8 mouse cellular contexts compared by ENCODE assay signal in genomic region chr13:62887712-62888441, GRCm38 (mm10). TPM values are rescaled to one million over a fixed set of nuclear protein-coding genes. Genes with fewer than 3 reads are reported as not detected.
DNase-seq lines count a peak whose midpoint lies in the region; ATAC-seq and TF ChIP-seq lines count a peak whose summit lies in the region.

TSS of gene Fbp1 (minus strand) at chr13:62888282.

- intact Hi-C loops in gastrocnemius, postnatal 36 days (cut with DNase I): no loop called here

- 4% methylated on average over 28 of the region's 29 CpGs for WGBS in heart, postnatal 0 days
- 5% methylated on average over 28 of the region's 29 CpGs for WGBS in embryonic facial prominence, embryonic 12.5 days

- no peak for TF ChIP-seq EP300 in heart, postnatal 0 days (IDR thresholded peaks at IDR 0.05; ENCODE audit: low read depth)

- no peak for DNase-seq in heart, postnatal 0 days (ENCODE audit: low spot score)
- no peak for DNase-seq in heart, adult 9 months (ENCODE audit: low spot score in 2 of 2)
- peak; percentile 86 to 90 for DNase-seq in kidney, adult 8-10 months
- peak; percentile 66 for DNase-seq in thymus, postnatal 14 days
- no peak for DNase-seq in gastrocnemius, postnatal 36 days
- DNase-seq in urinary bladder, postnatal 36 days (ENCODE audit: low spot score in 2 of 2): no peak

- 0 out of 2 replicates have a peak, but pooled peaks cover 4% of the 10 kb centered on the region for H3K9me3 ChIP-seq in heart, postnatal 0 days (replicated peaks; ENCODE audit: control insufficient read depth, low read length)
- no peaks in the 10 kb centered on the region for H3K9me3 ChIP-seq in embryonic facial prominence, embryonic 12.5 days
- peaks cover 13% of the 10 kb centered on the region; the same call in 1 of the 2 replicates for H3K9me3 ChIP-seq in megakaryocyte, embryonic 14.5 days

- no peak within 1 kb of the TSS for H3K27ac ChIP-seq in heart, postnatal 0 days (ENCODE audit: low read depth)
- no peak within 1 kb of the TSS for H3K27ac ChIP-seq in embryonic facial prominence, embryonic 12.5 days

- no peak for ATAC-seq in heart, postnatal 0 days (ENCODE audit: insufficient read depth, low read depth)
- no peak for ATAC-seq in embryonic facial prominence, embryonic 12.5 days (ENCODE audit: insufficient number of reproducible peaks, insufficient read depth, low FRiP score, low TSS enrichment)

- H3K4me1 ChIP-seq in heart, postnatal 0 days (ENCODE audit: control insufficient read depth, insufficient read depth): 0 out of 2 replicates have a peak, but pooled peaks cover 2% of the 10 kb centered on the region
- H3K4me1 ChIP-seq in embryonic facial prominence, embryonic 12.5 days: peaks cover 8% of the 10 kb centered on the region
- peaks cover 2% of the 10 kb centered on the region; the same call in 1 of the 2 replicates for H3K4me1 ChIP-seq in megakaryocyte, embryonic 14.5 days

- H3K9ac ChIP-seq in heart, postnatal 0 days (replicated peaks; ENCODE audit: low read depth, low read length): no peak within 1 kb of the TSS
- H3K9ac ChIP-seq in embryonic facial prominence, embryonic 12.5 days: no peak within 1 kb of the TSS

- TF ChIP-seq CTCF in heart, postnatal 0 days (IDR thresholded peaks at IDR 0.05; ENCODE audit: low read depth): no peak

- H3K36me3 ChIP-seq in heart, postnatal 0 days (replicated peaks; ENCODE audit: control insufficient read depth, insufficient read depth, low read length): no peaks in the 10 kb centered on the region
- no peaks in the 10 kb centered on the region for H3K36me3 ChIP-seq in embryonic facial prominence, embryonic 12.5 days
- no peaks in the 10 kb centered on the region for H3K36me3 ChIP-seq in megakaryocyte, embryonic 14.5 days (replicated peaks; ENCODE audit: low read length)

- peak within 1 kb of the TSS; percentile 17 for H3K4me3 ChIP-seq in heart, postnatal 0 days (ENCODE audit: low read depth, low read length)
- H3K4me3 ChIP-seq in embryonic facial prominence, embryonic 12.5 days: peak within 1 kb of the TSS; percentile 26
- H3K4me3 ChIP-seq in megakaryocyte, embryonic 14.5 days (replicated peaks): peak within 1 kb of the TSS; percentile 59

- H3K4me2 ChIP-seq in heart, postnatal 0 days (ENCODE audit: low read depth, low read length): peak within 1 kb of the TSS; percentile 47
- H3K4me2 ChIP-seq in embryonic facial prominence, embryonic 12.5 days (replicated peaks): peak within 1 kb of the TSS; percentile 45

- peaks cover 17% of the 10 kb centered on the region for H3K27me3 ChIP-seq in heart, postnatal 0 days (ENCODE audit: control insufficient read depth, insufficient read depth, low read length)
- H3K27me3 ChIP-seq in embryonic facial prominence, embryonic 12.5 days: peaks cover 43% of the 10 kb centered on the region
- peaks cover 25% of the 10 kb centered on the region for H3K27me3 ChIP-seq in megakaryocyte, embryonic 14.5 days (replicated peaks)

RNA-seq across cellular contexts. Expression of gene Fbp1, which starts in this region (rescaled TPM):
- 1.2 TPM in 1 of 2 replicates, not detected in the other for total RNA-seq in heart, postnatal 0 days (2014; rRNA removed; ENCODE audit: low replicate concordance)
- polyA plus RNA-seq in heart, postnatal 0 days (2015; fragmentation: Nextera tagmentation; extraction: Ambion mirVana): 0.18 TPM in 2 replicates
- polyA plus RNA-seq in embryonic facial prominence, embryonic 12.5 days (2016; fragmentation: Nextera tagmentation; extraction: Ambion mirVana): 0.19 and 0.55 TPM in 2 replicates
- not detected in 2 replicates for polyA plus RNA-seq in megakaryocyte, embryonic 14.5 days (2012; ENCODE audit: insufficient read depth, low replicate concordance)
- total RNA-seq in gastrocnemius, postnatal 36 days (2021): not detected

Comparison
In these comparisons a context has a peak if more than half of its experiments do, and no peak if none do; other contexts are left out.
1. DNase-seq: peak in kidney, adult 8-10 months (2 of 2) and thymus, postnatal 14 days (single experiment); none in heart, postnatal 0 days (single experiment), heart, adult 9 months (0 of 2), gastrocnemius, postnatal 36 days (0 of 2) and urinary bladder, postnatal 36 days (0 of 2).
2. Peak in every context shown above with its lines, with median percentiles within 50 percentile points of each other: H3K4me3 ChIP-seq.